Mouse (Mus musculus): ENCODE measurements around the gene Hbq1b.

DNA sequence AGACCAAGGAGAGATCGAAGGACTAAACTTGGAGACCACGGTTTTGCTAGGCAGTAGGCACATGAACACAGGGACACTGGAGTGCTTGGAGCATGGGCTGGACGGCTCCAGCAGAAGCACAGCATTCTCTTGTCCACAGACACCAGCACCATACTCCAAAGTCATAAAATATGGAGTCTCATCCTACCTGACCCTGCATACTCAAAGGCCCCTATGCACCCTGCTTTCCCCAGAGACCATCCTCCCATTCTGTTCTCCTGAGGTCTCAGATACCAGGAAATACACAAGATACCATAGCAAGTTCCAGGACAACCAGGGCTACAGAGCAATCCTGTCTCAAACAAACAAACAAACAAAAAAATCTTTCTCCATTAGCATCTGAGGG, 49.4 kb upstream of the Hbq1b start:
- TF ChIP-seq CTCF (IDR thresholded peaks at IDR 0.05; ENCODE audit: extremely low read depth, insufficient read depth, insufficient read length, insufficient replicate concordance) (no peak), POLR2A (IDR thresholded peaks at IDR 0.05; ENCODE audit: low read depth, low read length) (no peak)
